Mouse (Mus musculus) MN1 (cell line): Measurements from ENCODE around the gene Pakap.
"Not testable (repeated sequence)": the region's sequence is repeated elsewhere in the genome, so short reads cannot be mapped to it uniquely, and the experiment has no call there.

ENCODE experiments used
- DNase-seq: peaks from one replicate; pipeline ENCODE4 v3.0.0-alpha.2; 2016; ENCODE audit warnings: low spot score

The Pakap gene

GRCm38 (mm10) chr4:57883520-57884421, 315.8 kb downstream of the Pakap start:
- DNase-seq = no peak

GRCm38 (mm10) chr4:57884511-57884910, 316.5 kb downstream of the Pakap start:
- no peak for DNase-seq

- no peak for DNase-seq
Measured at GRCm38 (mm10) chr4:57885186-57885585, 317.2 kb downstream of the Pakap start.

- DNase-seq = no peak
Measured at GRCm38 (mm10) chr4:57886066-57886887, 318.3 kb downstream of the Pakap start.

- no peak for DNase-seq
Measured at GRCm38 (mm10) chr4:57886888-57887230, 318.9 kb downstream of the Pakap start.

- DNase-seq = no peak
Measured at GRCm38 (mm10) chr4:57888246-57888645, 320.3 kb downstream of the Pakap start.

- DNase-seq = not testable (repeated sequence)
Measured at GRCm38 (mm10) chr4:57888978-57889377, 321.0 kb downstream of the Pakap start.

GRCm38 (mm10) chr4:57889773-57890172, 321.8 kb downstream of the Pakap start:
- no peak for DNase-seq

GRCm38 (mm10) chr4:57892001-57892586, 324.1 kb downstream of the Pakap start:
- DNase-seq = no peak

- DNase-seq = no peak
Measured at GRCm38 (mm10) chr4:57895140-57895539, 327.2 kb downstream of the Pakap start.

GRCm38 (mm10) chr4:57895902-57896301, 327.9 kb downstream of the Pakap start:
- no peak for DNase-seq

GRCm38 (mm10) chr4:57896631-57897030, 328.7 kb downstream of the Pakap start:
- DNase-seq = no peak

GRCm38 (mm10) chr4:57901210-57901609, 333.2 kb downstream of the Pakap start:
- no peak for DNase-seq

- no peak for DNase-seq
Measured at GRCm38 (mm10) chr4:57902619-57903018, 334.6 kb downstream of the Pakap start.

GRCm38 (mm10) chr4:57904211-57904610, 336.2 kb downstream of the Pakap start:
- no peak for DNase-seq

- DNase-seq = no peak
Measured at GRCm38 (mm10) chr4:57904638-57905037, 336.7 kb downstream of the Pakap start.

GRCm38 (mm10) chr4:57906708-57907107, 338.7 kb downstream of the Pakap start:
- DNase-seq = no peak

GRCm38 (mm10) chr4:57908860-57909259, 340.9 kb downstream of the Pakap start:
- DNase-seq = no peak

GRCm38 (mm10) chr4:57913021-57913420, 345.0 kb downstream of the Pakap start:
- DNase-seq = no peak

GRCm38 (mm10) chr4:57914193-57915190, 346.5 kb downstream of the Pakap start:
- DNase-seq = no peak

GRCm38 (mm10) chr4:57915216-57915965, 347.4 kb downstream of the Pakap start:
- DNase-seq = no peak
